Mouse (Mus musculus) neural tube, embryonic 15.5 days (tissue): ENCODE results near the gene Ptpn21. TPM values are rescaled to one million over a fixed set of nuclear protein-coding genes. Genes with fewer than 3 reads are reported as not detected.

Experiments
- ATAC-seq: fragments of 200-750 bp; cut with Nextera tagmentation; 2 replicates; pipeline ENCODE4 v1.8.0; 2017; ENCODE audit warnings: mild to moderate bottlenecking, moderate TSS enrichment, moderate library complexity; ENCODE audit not compliant: low FRiP score
- H3K27ac ChIP-seq: fragments of 300-500 bp; sonication (generic); replicated peaks from 2 replicates; pipeline ENCODE4 v1.5.1; 2015; ENCODE audit warnings: mild to moderate bottlenecking, inconsistent platforms
- H3K27me3 ChIP-seq: fragments of 300-500 bp; sonication (generic); replicated peaks from 2 replicates; pipeline ENCODE4 v1.6.1; 2015; ENCODE audit warnings: inconsistent platforms
- H3K36me3 ChIP-seq: fragments of 300-500 bp; sonication (generic); 2 replicates; pipeline ENCODE4 v1.6.1; 2015; ENCODE audit warnings: inconsistent platforms
- H3K4me1 ChIP-seq: fragments of 300-500 bp; sonication (generic); 2 replicates; pipeline ENCODE4 v1.6.1; 2015; ENCODE audit warnings: inconsistent platforms
- H3K4me2 ChIP-seq: fragments of 300-500 bp; sonication (generic); 2 replicates; pipeline ENCODE4 v1.6.1; 2015; ENCODE audit warnings: inconsistent platforms, mild to moderate bottlenecking, moderate library complexity
- H3K4me3 ChIP-seq: fragments of 300-500 bp; sonication (generic); replicated peaks from 2 replicates; pipeline ENCODE4 v1.5.1; 2015; ENCODE audit warnings: mild to moderate bottlenecking, inconsistent platforms
- H3K9ac ChIP-seq: fragments of 300-500 bp; sonication (generic); replicated peaks from 2 replicates; pipeline ENCODE4 v1.6.1; 2015; ENCODE audit warnings: mild to moderate bottlenecking, inconsistent platforms
- H3K9me3 ChIP-seq: fragments of 300-500 bp; sonication (generic); replicated peaks from 2 replicates; pipeline ENCODE4 v1.6.1; 2016; ENCODE audit warnings: inconsistent platforms
- WGBS: fragments of 180-500 bp; shearing (Covaris S2); methylation state at CpG from one replicate; pipeline ENCODE4 v1.1.7; 2015; ENCODE audit warnings: mixed read lengths; 5-methylcytosine and 5-hydroxymethylcytosine counted together
- polyA plus RNA-seq: library from polyadenylated mRNA; unstranded; fragments of >200 nt; fragmentation: Nextera tagmentation; extraction: Ambion mirVana; gene quantifications from 2 replicates; pipeline ENCODE4 v1.2.1, GENCODE M21; 2015

Gene Ptpn21
- 3.4 and 4.6 TPM in 2 replicates for polyA plus RNA-seq

DNA sequence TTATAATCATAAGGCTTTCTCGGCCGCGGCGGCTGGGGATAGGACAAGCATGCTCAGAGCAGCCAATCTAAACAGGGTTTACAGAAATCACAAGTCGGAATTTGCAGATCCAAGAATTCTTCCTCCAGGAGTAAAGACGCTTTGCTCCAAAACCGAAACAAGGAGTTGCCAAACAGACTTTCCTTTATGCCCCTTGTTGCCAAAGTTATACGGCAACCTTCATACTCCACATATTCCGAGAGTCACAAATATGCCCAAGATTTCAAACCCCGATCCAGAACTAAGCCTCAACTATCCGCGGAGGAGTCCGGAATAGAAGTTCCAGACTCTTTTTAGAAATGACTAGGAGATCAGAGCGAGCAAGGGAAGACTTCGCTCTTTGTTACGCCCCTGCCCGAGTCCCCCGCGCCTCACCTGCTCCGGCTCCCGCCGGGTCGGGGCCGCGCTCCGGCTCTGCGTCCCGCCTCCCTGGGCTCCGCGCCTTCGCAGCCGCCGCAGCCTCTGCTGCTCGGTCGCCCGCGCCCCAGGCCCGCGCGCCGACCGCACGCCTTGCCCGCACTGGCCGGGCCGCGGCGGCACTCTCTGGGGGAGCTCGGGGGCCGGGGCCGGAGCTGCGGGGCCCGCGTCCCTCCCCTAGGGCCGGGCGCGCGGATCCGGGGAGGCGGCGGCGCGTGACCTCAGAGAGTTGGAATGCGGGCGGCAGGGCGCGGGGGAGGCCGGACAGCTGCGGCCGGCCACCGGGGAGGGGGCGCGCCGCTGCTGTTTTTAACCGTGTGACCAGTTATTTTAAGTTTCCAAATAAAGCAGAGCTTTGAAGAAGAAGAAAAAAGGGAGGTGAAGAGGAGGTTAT lies at the start of gene Ptpn21:
Gene Ptpn21 (minus strand): TSS at position 455 of the 850 bp plus-strand sequence.
- Histone ChIP-seq H3K4me3 (peak within 1 kb of the TSS; percentile 68), H3K27ac (peak within 1 kb of the TSS; percentile 73), H3K4me2 (peak within 1 kb of the TSS; percentile 99), H3K4me1 (peaks cover 34% of the 10 kb centered on the region), H3K27me3 (peaks cover 15% of the 10 kb centered on the region), H3K9ac (peak within 1 kb of the TSS; percentile 70), H3K9me3 (no peaks in the 10 kb centered on the region), H3K36me3 (no peaks in the 10 kb centered on the region)
- ATAC-seq: peak; percentile 13
- under 1% methylated on average over 66 of the region's 75 CpGs for WGBS

- H3K4me1 ChIP-seq: no peaks in the 10 kb centered on the region
- H3K27me3 ChIP-seq: no peaks in the 10 kb centered on the region
- ATAC-seq: no peak
- no peak overlapping the region for H3K9ac ChIP-seq
- no peak overlapping the region for H3K4me3 ChIP-seq
- no peak overlapping the region for H3K27ac ChIP-seq
- WGBS: 96% methylated on average over 1 of the region's 1 CpGs
- H3K4me2 ChIP-seq: no peak overlapping the region
- H3K9me3 ChIP-seq: no peaks in the 10 kb centered on the region
- peaks cover 69% of the 10 kb centered on the region for H3K36me3 ChIP-seq
Observed at GRCm38 (mm10) chr12:98784251-98784650, 47.0 kb upstream of the Ptpn21 start.

DNA sequence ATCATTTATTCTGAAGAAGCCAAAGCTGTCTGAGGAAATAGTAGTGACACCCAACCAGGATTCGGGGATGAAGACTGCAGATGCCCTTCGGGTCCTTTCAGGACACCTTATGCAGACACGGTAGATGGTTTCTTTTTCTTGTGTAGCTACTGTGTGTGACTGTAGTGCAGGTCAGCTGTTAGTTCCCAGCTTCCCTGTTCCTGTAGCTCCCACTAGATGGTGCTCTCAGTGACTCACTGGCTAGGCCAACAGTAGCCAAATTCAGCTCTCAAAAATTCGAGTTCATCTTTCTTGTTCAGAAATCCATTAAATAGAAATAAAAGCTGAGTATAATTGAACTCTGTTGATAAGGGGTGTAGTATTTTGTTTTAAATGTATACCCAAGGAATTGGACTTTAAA lies 41.9 kb upstream of the Ptpn21 start:
- H3K27ac ChIP-seq: no peak overlapping the region
- peaks cover 72% of the 10 kb centered on the region for H3K36me3 ChIP-seq
- 88% methylated on average over 4 of the region's 4 CpGs for WGBS
- H3K4me3 ChIP-seq: no peak overlapping the region
- ATAC-seq: no peak
- no peak overlapping the region for H3K4me2 ChIP-seq
- no peaks in the 10 kb centered on the region for H3K9me3 ChIP-seq
- no peaks in the 10 kb centered on the region for H3K27me3 ChIP-seq
- no peak overlapping the region for H3K9ac ChIP-seq
- no peaks in the 10 kb centered on the region for H3K4me1 ChIP-seq

- Histone ChIP-seq H3K4me2 (no peak overlapping the region), H3K27me3 (no peaks in the 10 kb centered on the region), H3K27ac (no peak overlapping the region), H3K9ac (no peak overlapping the region), H3K36me3 (peaks cover 69% of the 10 kb centered on the region), H3K4me3 (no peak overlapping the region), H3K4me1 (no peaks in the 10 kb centered on the region), H3K9me3 (no peaks in the 10 kb centered on the region)
- no peak for ATAC-seq
- WGBS: 82% methylated on average over 3 of the region's 3 CpGs
Observed at GRCm38 (mm10) chr12:98777509-98777908, 40.3 kb upstream of the Ptpn21 start.

DNA sequence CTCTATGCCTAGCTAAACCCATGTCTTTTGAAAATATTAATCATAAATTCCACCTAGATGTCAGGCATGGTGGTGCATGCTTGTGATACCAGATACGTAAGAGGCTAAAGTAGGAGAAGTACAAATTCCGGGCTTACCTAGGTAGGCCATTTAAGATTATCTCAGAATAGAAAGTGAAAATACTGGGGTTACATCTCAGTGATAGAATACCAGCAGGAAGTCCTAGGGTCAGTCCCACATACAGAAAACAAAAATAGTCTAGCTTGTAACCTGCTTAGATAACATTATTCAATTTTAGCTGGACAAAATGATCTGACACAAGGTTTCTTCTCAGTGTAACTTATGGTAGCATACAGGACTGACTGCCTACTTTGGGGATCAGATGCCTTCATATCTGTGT lies 29.0 kb upstream of the Ptpn21 start:
- 99% methylated on average over 2 of the region's 2 CpGs for WGBS
- Histone ChIP-seq H3K9me3 (no peaks in the 10 kb centered on the region), H3K4me2 (no peak overlapping the region), H3K4me3 (no peak overlapping the region), H3K4me1 (no peaks in the 10 kb centered on the region), H3K27ac (no peak overlapping the region), H3K9ac (no peak overlapping the region), H3K36me3 (peaks cover 69% of the 10 kb centered on the region), H3K27me3 (no peaks in the 10 kb centered on the region)
- ATAC-seq: no peak

DNA sequence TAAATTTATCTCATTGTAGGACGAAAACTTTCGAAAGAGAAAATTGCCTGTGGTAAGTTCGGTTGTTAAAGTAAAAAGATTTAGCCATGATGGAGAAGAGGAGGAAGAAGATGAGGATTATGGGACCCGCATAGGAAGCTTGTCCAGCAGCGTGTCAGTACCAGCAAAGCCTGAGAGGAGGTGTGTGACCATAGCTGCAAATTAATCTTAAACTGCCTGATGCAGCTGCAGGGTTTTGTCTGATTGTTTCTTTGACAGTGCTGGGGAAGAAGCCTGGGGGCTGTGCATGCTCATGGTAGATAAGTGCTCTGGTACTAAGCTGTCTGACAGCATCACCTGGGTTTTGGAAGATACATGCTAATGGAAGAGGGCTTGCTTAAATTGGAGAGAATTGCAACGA lies 22.5 kb upstream of the Ptpn21 start:
- no peak for ATAC-seq
- Histone ChIP-seq H3K4me2 (no peak overlapping the region), H3K4me1 (peaks cover 6% of the 10 kb centered on the region), H3K27me3 (no peaks in the 10 kb centered on the region), H3K9ac (no peak overlapping the region), H3K36me3 (peaks cover 64% of the 10 kb centered on the region), H3K4me3 (no peak overlapping the region), H3K27ac (no peak overlapping the region), H3K9me3 (no peaks in the 10 kb centered on the region)
- WGBS: 97% methylated on average over 6 of the region's 6 CpGs

- Histone ChIP-seq H3K4me3 (no peak overlapping the region), H3K27me3 (no peaks in the 10 kb centered on the region), H3K9ac (no peak overlapping the region), H3K36me3 (peaks cover 60% of the 10 kb centered on the region), H3K27ac (no peak overlapping the region), H3K4me1 (peaks cover 6% of the 10 kb centered on the region), H3K4me2 (no peak overlapping the region), H3K9me3 (no peaks in the 10 kb centered on the region)
- 93% methylated on average over 6 of the region's 6 CpGs for WGBS
- no peak for ATAC-seq
Observed at GRCm38 (mm10) chr12:98757636-98758035, 20.4 kb upstream of the Ptpn21 start.

GRCm38 (mm10) chr12:98747380-98747753 lies 10.2 kb upstream of the Ptpn21 start:
- H3K27ac ChIP-seq: peak overlapping the region; percentile 95
- H3K4me3 ChIP-seq: peak overlapping the region; percentile 94
- H3K9me3 ChIP-seq: no peaks in the 10 kb centered on the region
- H3K9ac ChIP-seq: peak overlapping the region; percentile 91
- no peaks in the 10 kb centered on the region for H3K36me3 ChIP-seq
- ATAC-seq: peak; percentile 65
- H3K27me3 ChIP-seq: no peaks in the 10 kb centered on the region
- peaks cover 32% of the 10 kb centered on the region for H3K4me1 ChIP-seq
- peak overlapping the region; percentile 64 for H3K4me2 ChIP-seq
- WGBS: 2% methylated on average over 14 of the region's 14 CpGs

- H3K9ac ChIP-seq: peak within 1 kb of the TSS; percentile 91
- no peaks in the 10 kb centered on the region for H3K36me3 ChIP-seq
- peaks cover 32% of the 10 kb centered on the region for H3K4me1 ChIP-seq
- peak within 1 kb of the TSS; percentile 94 for H3K4me3 ChIP-seq
- H3K27ac ChIP-seq: peak within 1 kb of the TSS; percentile 95
- H3K4me2 ChIP-seq: peak within 1 kb of the TSS; percentile 64
- H3K27me3 ChIP-seq: no peaks in the 10 kb centered on the region
- peak; percentile 90 for ATAC-seq
- under 1% methylated on average over 83 of the region's 87 CpGs for WGBS
- H3K9me3 ChIP-seq: no peaks in the 10 kb centered on the region
Observed at GRCm38 (mm10) chr12:98746746-98747379, 9.7 kb upstream of the Ptpn21 start, which contains the start of gene Zc3h14. Zc3h14 (plus strand) TSS chr12:98746964.

- no peak overlapping the region for H3K27ac ChIP-seq
- peaks cover 28% of the 10 kb centered on the region for H3K4me1 ChIP-seq
- peak; percentile 40; the same call in 1 of the 2 replicates for ATAC-seq
- no peaks in the 10 kb centered on the region for H3K27me3 ChIP-seq
- no peak overlapping the region for H3K4me3 ChIP-seq
- H3K36me3 ChIP-seq: no peaks in the 10 kb centered on the region
- 27% methylated on average over 2 of the region's 2 CpGs for WGBS
- no peak overlapping the region for H3K4me2 ChIP-seq
- H3K9me3 ChIP-seq: no peaks in the 10 kb centered on the region
- no peak overlapping the region for H3K9ac ChIP-seq
Observed at GRCm38 (mm10) chr12:98746131-98746530, 8.9 kb upstream of the Ptpn21 start.

GRCm38 (mm10) chr12:98745626-98746025 lies 8.4 kb upstream of the Ptpn21 start:
- Histone ChIP-seq H3K9me3 (no peaks in the 10 kb centered on the region), H3K4me2 (no peak overlapping the region), H3K9ac (no peak overlapping the region), H3K27ac (no peak overlapping the region), H3K36me3 (no peaks in the 10 kb centered on the region), H3K4me3 (no peak overlapping the region), H3K4me1 (peaks cover 25% of the 10 kb centered on the region), H3K27me3 (no peaks in the 10 kb centered on the region)
- 72% methylated on average over 4 of the region's 4 CpGs for whole genome bisulfite sequencing
- ATAC-seq: no peak

DNA sequence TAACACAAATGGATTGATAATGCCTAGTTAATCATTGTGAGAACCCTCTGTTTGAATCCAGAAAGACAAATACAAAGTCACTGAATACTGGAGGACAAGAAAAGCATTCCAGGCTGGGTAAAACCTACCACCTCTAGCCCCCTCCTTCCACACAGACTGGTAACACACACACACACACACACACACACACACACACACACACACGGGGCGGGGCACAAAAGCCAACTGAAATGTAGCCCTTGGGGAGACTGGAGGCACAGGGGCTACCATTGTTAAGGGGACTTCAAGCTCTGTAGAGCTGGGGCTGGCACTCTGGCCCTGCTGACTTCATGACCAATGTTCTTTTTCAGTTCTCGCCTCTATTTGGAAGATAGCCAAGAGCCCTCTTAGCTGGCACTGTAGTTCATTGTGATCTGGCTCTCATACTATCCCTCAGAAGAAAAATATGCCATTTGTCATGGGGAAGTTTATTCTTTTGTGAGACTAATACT lies 3.9 kb upstream of the Ptpn21 start:
- Histone ChIP-seq H3K27ac (no peak overlapping the region), H3K9ac (no peak overlapping the region), H3K4me1 (peaks cover 9% of the 10 kb centered on the region), H3K36me3 (no peaks in the 10 kb centered on the region), H3K4me3 (no peak overlapping the region), H3K27me3 (peaks cover 15% of the 10 kb centered on the region), H3K4me2 (no peak overlapping the region), H3K9me3 (no peaks in the 10 kb centered on the region)
- WGBS: 65% methylated on average over 3 of the region's 3 CpGs
- ATAC-seq: no peak
